Mouse (Mus musculus) midbrain, embryonic 15.5 days (tissue): ENCODE results near the gene Adamts2. TPM values are rescaled to one million over a fixed set of nuclear protein-coding genes. Genes with fewer than 3 reads are reported as not detected.

Source experiments
- ATAC-seq: fragments of 200-750 bp; cut with Nextera tagmentation; replicated peaks from 2 replicates; pipeline ENCODE4 v1.8.0; 2017; ENCODE audit warnings: moderate TSS enrichment
- H3K27ac ChIP-seq: fragments of 300-500 bp; sonication (generic); 2 replicates; pipeline ENCODE4 v1.5.1; 2015; ENCODE audit warnings: mild to moderate bottlenecking, inconsistent platforms
- H3K27me3 ChIP-seq: fragments of 300-500 bp; sonication (generic); replicated peaks from 2 replicates; pipeline ENCODE4 v1.6.1; 2015; ENCODE audit warnings: inconsistent platforms
- H3K36me3 ChIP-seq: fragments of 300-500 bp; sonication (generic); replicated peaks from 2 replicates; pipeline ENCODE4 v1.6.1; 2015; ENCODE audit warnings: inconsistent platforms
- H3K4me1 ChIP-seq: fragments of 300-500 bp; sonication (generic); 2 replicates; pipeline ENCODE4 v1.6.1; 2015; ENCODE audit warnings: inconsistent platforms
- H3K4me2 ChIP-seq: fragments of 300-500 bp; sonication (generic); 2 replicates; pipeline ENCODE4 v1.6.1; 2015; ENCODE audit warnings: inconsistent platforms, mild to moderate bottlenecking, moderate library complexity
- H3K4me3 ChIP-seq: fragments of 300-500 bp; sonication (generic); 2 replicates; pipeline ENCODE4 v1.5.1; 2015; ENCODE audit warnings: mild to moderate bottlenecking, inconsistent platforms
- H3K9ac ChIP-seq: fragments of 300-500 bp; sonication (generic); 2 replicates; pipeline ENCODE4 v1.6.1; 2015; ENCODE audit warnings: mild to moderate bottlenecking, inconsistent platforms
- H3K9me3 ChIP-seq: fragments of 300-500 bp; sonication (generic); 2 replicates; pipeline ENCODE4 v1.6.1; 2016; ENCODE audit warnings: inconsistent platforms
- WGBS: fragments of 180-500 bp; shearing (Covaris S2); methylation state at CpG from one replicate; pipeline ENCODE4 v1.1.7; 2015; ENCODE audit warnings: mixed read lengths; 5-methylcytosine and 5-hydroxymethylcytosine counted together
- polyA plus RNA-seq: library from polyadenylated mRNA; unstranded; fragments of >200 nt; fragmentation: Nextera tagmentation; extraction: Ambion mirVana; gene quantifications from 2 replicates; pipeline ENCODE4 v1.2.1, GENCODE M21; 2015

Gene Adamts2
- polyA plus RNA-seq, 1 experiment from 2014 or later: 5.0 TPM

GRCm38 (mm10) chr11:50681940-50682339, 80.1 kb downstream of the Adamts2 start:
- H3K4me2 ChIP-seq: no peak overlapping the region
- 88% methylated on average over 7 of the region's 7 CpGs for WGBS
- H3K9me3 ChIP-seq: no peaks in the 10 kb centered on the region
- H3K36me3 ChIP-seq: no peaks in the 10 kb centered on the region
- no peaks in the 10 kb centered on the region for H3K4me1 ChIP-seq
- no peak overlapping the region for H3K9ac ChIP-seq
- H3K27me3 ChIP-seq: no peaks in the 10 kb centered on the region
- no peak overlapping the region for H3K27ac ChIP-seq
- H3K4me3 ChIP-seq: no peak overlapping the region
- ATAC-seq: no peak

GRCm38 (mm10) chr11:50683821-50684220, 81.9 kb downstream of the Adamts2 start:
- 68% methylated on average over 2 of the region's 2 CpGs for WGBS
- Histone ChIP-seq H3K9ac (no peak overlapping the region), H3K36me3 (no peaks in the 10 kb centered on the region), H3K27me3 (no peaks in the 10 kb centered on the region), H3K4me3 (no peak overlapping the region), H3K9me3 (no peaks in the 10 kb centered on the region), H3K4me1 (no peaks in the 10 kb centered on the region), H3K27ac (no peak overlapping the region), H3K4me2 (no peak overlapping the region)
- no peak for ATAC-seq

- 85% methylated on average over 3 of the region's 3 CpGs for WGBS
- Histone ChIP-seq H3K9me3 (no peaks in the 10 kb centered on the region), H3K27ac (no peak overlapping the region), H3K36me3 (no peaks in the 10 kb centered on the region), H3K4me1 (no peaks in the 10 kb centered on the region), H3K4me3 (no peak overlapping the region), H3K27me3 (no peaks in the 10 kb centered on the region), H3K4me2 (no peak overlapping the region), H3K9ac (no peak overlapping the region)
- ATAC-seq: no peak
These were observed 86.7 kb downstream of the Adamts2 start for GRCm38 (mm10) chr11:50688584-50688983.

- no peaks in the 10 kb centered on the region for H3K9me3 ChIP-seq
- no peaks in the 10 kb centered on the region for H3K36me3 ChIP-seq
- no peaks in the 10 kb centered on the region for H3K4me1 ChIP-seq
- no peaks in the 10 kb centered on the region for H3K27me3 ChIP-seq
- 89% methylated on average over 4 of the region's 4 CpGs for WGBS
- no peak overlapping the region for H3K4me3 ChIP-seq
- no peak overlapping the region for H3K9ac ChIP-seq
- no peak overlapping the region for H3K4me2 ChIP-seq
- ATAC-seq: no peak
- H3K27ac ChIP-seq: no peak overlapping the region
These were observed 87.8 kb downstream of the Adamts2 start for GRCm38 (mm10) chr11:50689672-50690071.

- H3K27me3 ChIP-seq: no peaks in the 10 kb centered on the region
- no peaks in the 10 kb centered on the region for H3K36me3 ChIP-seq
- no peak overlapping the region for H3K9ac ChIP-seq
- no peak overlapping the region for H3K4me3 ChIP-seq
- no peaks in the 10 kb centered on the region for H3K9me3 ChIP-seq
- H3K4me1 ChIP-seq: no peaks in the 10 kb centered on the region
- H3K4me2 ChIP-seq: no peak overlapping the region
- no peak overlapping the region for H3K27ac ChIP-seq
- ATAC-seq: no peak
- 92% methylated on average over 12 of the region's 12 CpGs for WGBS
These were observed 98.1 kb downstream of the Adamts2 start for GRCm38 (mm10) chr11:50699971-50700370.

GRCm38 (mm10) chr11:50700496-50700895, 98.6 kb downstream of the Adamts2 start:
- WGBS: 90% methylated on average over 8 of the region's 8 CpGs
- Histone ChIP-seq H3K4me3 (no peak overlapping the region), H3K27ac (no peak overlapping the region), H3K9me3 (no peaks in the 10 kb centered on the region), H3K4me1 (no peaks in the 10 kb centered on the region), H3K4me2 (no peak overlapping the region), H3K36me3 (no peaks in the 10 kb centered on the region), H3K9ac (no peak overlapping the region), H3K27me3 (no peaks in the 10 kb centered on the region)
- no peak for ATAC-seq

GRCm38 (mm10) chr11:50703397-50703796, 101.5 kb downstream of the Adamts2 start:
- 65% methylated on average over 7 of the region's 7 CpGs for WGBS
- no peak for ATAC-seq
- no peak overlapping the region for H3K4me3 ChIP-seq
- H3K9me3 ChIP-seq: no peaks in the 10 kb centered on the region
- no peak overlapping the region for H3K27ac ChIP-seq
- H3K4me1 ChIP-seq: no peaks in the 10 kb centered on the region
- H3K4me2 ChIP-seq: no peak overlapping the region
- H3K27me3 ChIP-seq: no peaks in the 10 kb centered on the region
- H3K36me3 ChIP-seq: no peaks in the 10 kb centered on the region
- H3K9ac ChIP-seq: no peak overlapping the region

- Histone ChIP-seq H3K4me2 (no peak overlapping the region), H3K9ac (no peak overlapping the region), H3K4me3 (no peak overlapping the region), H3K4me1 (no peaks in the 10 kb centered on the region), H3K9me3 (no peaks in the 10 kb centered on the region), H3K36me3 (no peaks in the 10 kb centered on the region), H3K27ac (no peak overlapping the region), H3K27me3 (no peaks in the 10 kb centered on the region)
- no peak for ATAC-seq
- WGBS: 81% methylated on average over 2 of the region's 2 CpGs
These were observed 102.6 kb downstream of the Adamts2 start for GRCm38 (mm10) chr11:50704511-50704910.

- 95% methylated on average over 1 of the region's 1 CpGs for WGBS
- no peak for ATAC-seq
- no peak overlapping the region for H3K4me2 ChIP-seq
- H3K36me3 ChIP-seq: no peaks in the 10 kb centered on the region
- H3K4me1 ChIP-seq: no peaks in the 10 kb centered on the region
- H3K9me3 ChIP-seq: no peaks in the 10 kb centered on the region
- H3K27ac ChIP-seq: no peak overlapping the region
- H3K27me3 ChIP-seq: no peaks in the 10 kb centered on the region
- no peak overlapping the region for H3K9ac ChIP-seq
- H3K4me3 ChIP-seq: no peak overlapping the region
These were observed 105.4 kb downstream of the Adamts2 start for GRCm38 (mm10) chr11:50707259-50707658.

GRCm38 (mm10) chr11:50713610-50714202, 111.8 kb downstream of the Adamts2 start:
- H3K9ac ChIP-seq: no peak overlapping the region
- ATAC-seq: peak; percentile 52; the same call in 1 of the 2 replicates
- H3K27me3 ChIP-seq: no peaks in the 10 kb centered on the region
- no peak overlapping the region for H3K27ac ChIP-seq
- no peaks in the 10 kb centered on the region for H3K4me1 ChIP-seq
- H3K4me2 ChIP-seq: no peak overlapping the region
- no peaks in the 10 kb centered on the region for H3K9me3 ChIP-seq
- WGBS: 43% methylated on average over 21 of the region's 21 CpGs
- H3K4me3 ChIP-seq: no peak overlapping the region
- no peaks in the 10 kb centered on the region for H3K36me3 ChIP-seq

GRCm38 (mm10) chr11:50715091-50715490, 113.2 kb downstream of the Adamts2 start:
- no peaks in the 10 kb centered on the region for H3K4me1 ChIP-seq
- no peak overlapping the region for H3K9ac ChIP-seq
- no peak overlapping the region for H3K27ac ChIP-seq
- H3K9me3 ChIP-seq: no peaks in the 10 kb centered on the region
- H3K27me3 ChIP-seq: no peaks in the 10 kb centered on the region
- no peaks in the 10 kb centered on the region for H3K36me3 ChIP-seq
- WGBS: 48% methylated on average over 6 of the region's 6 CpGs
- no peak for ATAC-seq
- H3K4me3 ChIP-seq: no peak overlapping the region
- H3K4me2 ChIP-seq: no peak overlapping the region

- no peaks in the 10 kb centered on the region for H3K36me3 ChIP-seq
- H3K9me3 ChIP-seq: no peaks in the 10 kb centered on the region
- no peak overlapping the region for H3K9ac ChIP-seq
- no peaks in the 10 kb centered on the region for H3K4me1 ChIP-seq
- ATAC-seq: no peak
- 64% methylated on average over 12 of the region's 12 CpGs for WGBS
- H3K4me3 ChIP-seq: no peak overlapping the region
- H3K4me2 ChIP-seq: no peak overlapping the region
- no peaks in the 10 kb centered on the region for H3K27me3 ChIP-seq
- no peak overlapping the region for H3K27ac ChIP-seq
These were observed 115.6 kb downstream of the Adamts2 start for GRCm38 (mm10) chr11:50717381-50717897.

- H3K4me2 ChIP-seq: no peak overlapping the region
- WGBS: 46% methylated on average over 6 of the region's 6 CpGs
- no peak for ATAC-seq
- no peak overlapping the region for H3K9ac ChIP-seq
- no peaks in the 10 kb centered on the region for H3K4me1 ChIP-seq
- no peak overlapping the region for H3K4me3 ChIP-seq
- no peaks in the 10 kb centered on the region for H3K36me3 ChIP-seq
- H3K27me3 ChIP-seq: no peaks in the 10 kb centered on the region
- no peaks in the 10 kb centered on the region for H3K9me3 ChIP-seq
- no peak overlapping the region for H3K27ac ChIP-seq
These were observed 117.0 kb downstream of the Adamts2 start for GRCm38 (mm10) chr11:50718862-50719261.
